Mouse (Mus musculus) midbrain, embryonic 14.5 days (tissue): Measurements from ENCODE around the gene Krba1. TPM values are rescaled to one million over a fixed set of nuclear protein-coding genes. Genes with fewer than 3 reads are reported as not detected.

ENCODE experiments used
- ATAC-seq: fragments of 200-750 bp; cut with Nextera tagmentation; 2 replicates; pipeline ENCODE4 v1.8.0; 2017; ENCODE audit warnings: moderate number of reproducible peaks, moderate library complexity; ENCODE audit not compliant: low FRiP score, low TSS enrichment
- DNase-seq: peaks from one replicate; pipeline ENCODE4 v3.0.0-alpha.2; 2015
- H3K27ac ChIP-seq: fragments of 300-500 bp; sonication (generic); replicated peaks from 2 replicates; pipeline ENCODE4 v1.5.1; 2014; ENCODE audit warnings: mild to moderate bottlenecking, low read depth, low read length, moderate library complexity
- H3K27me3 ChIP-seq: fragments of 300-500 bp; sonication (generic); 2 replicates; pipeline ENCODE4 v1.6.1; 2014; ENCODE audit warnings: low read length, control low read depth, mixed read lengths; ENCODE audit not compliant: control insufficient read depth, insufficient read depth
- H3K36me3 ChIP-seq: fragments of 300-500 bp; sonication (generic); 2 replicates; pipeline ENCODE4 v1.6.1; 2014; ENCODE audit warnings: low read length, control low read depth; ENCODE audit not compliant: control insufficient read depth, insufficient read depth
- H3K4me1 ChIP-seq: fragments of 300-500 bp; sonication (generic); 2 replicates; pipeline ENCODE4 v1.6.1; 2014; ENCODE audit warnings: mild to moderate bottlenecking, antibody characterized with exemption, low read length, control low read depth; ENCODE audit not compliant: control insufficient read depth, insufficient read depth
- H3K4me2 ChIP-seq: fragments of 300-500 bp; sonication (generic); 2 replicates; pipeline ENCODE4 v1.6.1; 2014; ENCODE audit warnings: mild to moderate bottlenecking, low read length, moderate library complexity
- H3K4me3 ChIP-seq: fragments of 300-500 bp; sonication (generic); replicated peaks from 2 replicates; pipeline ENCODE4 v1.5.1; 2014; ENCODE audit warnings: low read depth, low read length
- H3K9ac ChIP-seq: fragments of 300-500 bp; sonication (generic); replicated peaks from 2 replicates; pipeline ENCODE4 v1.6.1; 2014; ENCODE audit warnings: mild to moderate bottlenecking, low read length, moderate library complexity
- H3K9me3 ChIP-seq: fragments of 300-500 bp; sonication (generic); 2 replicates; pipeline ENCODE4 v1.6.1; 2016; ENCODE audit warnings: low read length, control low read depth, mixed read lengths; ENCODE audit not compliant: control insufficient read depth
- WGBS: fragments of 180-500 bp; shearing (Covaris S2); extraction: QIAGEN DNeasy Blood & Tissue Kit; methylation state at CpG from one replicate; pipeline ENCODE4 v1.1.7; 2014; 5-methylcytosine and 5-hydroxymethylcytosine counted together
- polyA plus RNA-seq: library from polyadenylated mRNA; unstranded; fragments of >200 nt; fragmentation: Nextera tagmentation; extraction: Ambion mirVana; gene quantifications from 2 replicates; pipeline ENCODE4 v1.2.1, GENCODE M21; 2014

Krba1 gene
- polyA plus RNA-seq, 1 experiment from 2014 or later = 28.0 TPM

GRCm38 (mm10) chr6:48415636-48416035 is 20.2 kb downstream of the Krba1 start:
- ATAC-seq = no peak
- H3K27me3 ChIP-seq = no peaks in the 10 kb centered on the region
- H3K27ac ChIP-seq = no peak overlapping the region
- no peak overlapping the region for H3K9ac ChIP-seq
- H3K36me3 ChIP-seq = peaks cover 80% of the 10 kb centered on the region
- no peaks in the 10 kb centered on the region for H3K9me3 ChIP-seq
- H3K4me2 ChIP-seq = no peak overlapping the region
- WGBS = 94% methylated on average over 7 of the region's 7 CpGs
- no peak overlapping the region for H3K4me3 ChIP-seq
- no peak for DNase-seq
- H3K4me1 ChIP-seq = 0 out of 2 replicates have a peak, but pooled peaks cover 2% of the 10 kb centered on the region

DNA sequence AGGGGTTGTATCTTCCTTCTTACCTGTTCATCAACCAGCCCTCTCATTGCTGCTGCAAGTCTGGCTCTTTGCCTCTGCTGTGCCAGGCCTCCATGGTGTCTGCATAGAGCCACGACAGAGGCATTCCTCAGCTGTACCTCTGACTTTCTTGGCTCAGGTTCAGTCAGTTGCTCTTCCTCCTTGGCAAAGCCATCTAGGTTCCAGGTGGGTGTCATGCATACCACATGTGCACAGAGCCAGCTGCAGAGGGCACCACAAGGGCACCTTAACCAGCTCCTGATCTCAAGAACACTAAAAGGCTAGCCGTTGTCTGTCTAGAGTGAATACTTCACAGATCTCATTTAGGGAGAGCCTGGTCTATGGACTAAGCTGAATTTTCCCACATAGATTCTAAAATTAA is 21.1 kb downstream of the Krba1 start:
- H3K36me3 ChIP-seq = peaks cover 71% of the 10 kb centered on the region
- WGBS = 91% methylated on average over 2 of the region's 2 CpGs
- H3K9ac ChIP-seq = no peak overlapping the region
- no peak overlapping the region for H3K4me3 ChIP-seq
- H3K27ac ChIP-seq = no peak overlapping the region
- ATAC-seq (no peak), DNase-seq (no peak)
- no peaks in the 10 kb centered on the region for H3K27me3 ChIP-seq
- no peaks in the 10 kb centered on the region for H3K9me3 ChIP-seq
- no peak overlapping the region for H3K4me2 ChIP-seq
- 0 out of 2 replicates have a peak, but pooled peaks cover 3% of the 10 kb centered on the region for H3K4me1 ChIP-seq

DNA sequence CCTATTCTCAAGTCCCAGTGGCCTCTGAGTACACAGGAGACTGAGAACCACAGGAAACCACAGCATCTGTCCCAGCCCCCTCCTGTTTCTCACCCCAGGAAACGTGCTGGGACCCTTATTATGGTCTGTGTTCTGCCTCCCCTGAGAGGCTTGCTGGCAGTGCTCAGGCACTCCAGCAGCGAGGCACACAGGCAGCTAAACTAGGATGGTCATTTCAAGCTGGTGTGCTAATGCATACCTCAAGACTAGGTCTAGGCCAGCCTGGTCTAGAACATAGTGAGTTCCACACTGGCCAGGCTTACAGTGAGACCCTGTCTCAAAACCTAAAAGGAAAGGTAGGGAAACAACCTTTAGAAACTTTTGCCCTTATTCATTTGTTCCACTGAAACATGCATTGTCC is 25.3 kb downstream of the Krba1 start:
- Histone ChIP-seq H3K4me3 (no peak overlapping the region), H3K4me1 (0 out of 2 replicates have a peak, but pooled peaks cover 3% of the 10 kb centered on the region), H3K4me2 (no peak overlapping the region), H3K36me3 (peaks cover 30% of the 10 kb centered on the region), H3K9ac (no peak overlapping the region), H3K9me3 (no peaks in the 10 kb centered on the region), H3K27ac (0 out of 2 replicates have a peak overlapping the region, but pooled peaks have one; percentile 20), H3K27me3 (no peaks in the 10 kb centered on the region)
- 24% methylated on average over 2 of the region's 2 CpGs for WGBS
- no peak for DNase-seq
- ATAC-seq = no peak; the same call in 1 of the 2 replicates

DNA sequence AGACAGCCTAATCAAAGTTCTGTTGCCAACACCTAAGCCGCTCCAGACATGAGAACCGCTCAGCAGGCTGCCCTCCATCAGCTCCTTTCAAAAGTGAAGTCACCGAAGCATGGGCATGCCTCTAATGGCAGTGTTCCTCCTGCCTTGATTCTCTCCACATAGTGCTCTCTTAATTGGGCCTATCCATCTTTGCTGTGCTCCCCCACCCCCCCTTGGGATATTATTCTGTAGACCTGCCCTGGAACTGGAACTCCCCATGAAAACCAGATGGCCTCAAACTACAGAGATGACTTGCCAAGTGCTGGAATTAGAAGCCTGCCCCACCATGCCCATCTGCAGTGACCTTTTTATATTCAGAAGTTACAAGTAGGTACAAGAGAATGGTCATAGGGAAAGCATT is 27.9 kb downstream of the Krba1 start:
- Histone ChIP-seq H3K27ac (no peak overlapping the region), H3K27me3 (no peaks in the 10 kb centered on the region), H3K4me1 (0 out of 2 replicates have a peak, but pooled peaks cover 3% of the 10 kb centered on the region), H3K9ac (no peak overlapping the region), H3K9me3 (no peaks in the 10 kb centered on the region), H3K4me2 (no peak overlapping the region), H3K4me3 (no peak overlapping the region), H3K36me3 (peaks cover 6% of the 10 kb centered on the region; the same call in 1 of the 2 replicates)
- ATAC-seq = no peak
- no peak for DNase-seq
- 82% methylated on average over 3 of the region's 3 CpGs for WGBS

GRCm38 (mm10) chr6:48424074-48424473 is 28.7 kb downstream of the Krba1 start:
- Histone ChIP-seq H3K36me3 (no peaks in the 10 kb centered on the region), H3K9ac (no peak overlapping the region), H3K27ac (no peak overlapping the region), H3K4me3 (no peak overlapping the region), H3K9me3 (no peaks in the 10 kb centered on the region), H3K4me1 (0 out of 2 replicates have a peak, but pooled peaks cover 3% of the 10 kb centered on the region), H3K27me3 (no peaks in the 10 kb centered on the region), H3K4me2 (no peak overlapping the region)
- 67% methylated on average over 5 of the region's 5 CpGs for WGBS
- no peak for DNase-seq
- ATAC-seq = no peak

GRCm38 (mm10) chr6:48426956-48427355 is 31.6 kb downstream of the Krba1 start:
- no peak for ATAC-seq
- Histone ChIP-seq H3K36me3 (no peaks in the 10 kb centered on the region), H3K27ac (no peak overlapping the region), H3K27me3 (no peaks in the 10 kb centered on the region), H3K4me2 (no peak overlapping the region), H3K9ac (no peak overlapping the region), H3K4me1 (no peaks in the 10 kb centered on the region), H3K9me3 (no peaks in the 10 kb centered on the region), H3K4me3 (no peak overlapping the region)
- no peak for DNase-seq
- 79% methylated on average over 5 of the region's 5 CpGs for WGBS

DNA sequence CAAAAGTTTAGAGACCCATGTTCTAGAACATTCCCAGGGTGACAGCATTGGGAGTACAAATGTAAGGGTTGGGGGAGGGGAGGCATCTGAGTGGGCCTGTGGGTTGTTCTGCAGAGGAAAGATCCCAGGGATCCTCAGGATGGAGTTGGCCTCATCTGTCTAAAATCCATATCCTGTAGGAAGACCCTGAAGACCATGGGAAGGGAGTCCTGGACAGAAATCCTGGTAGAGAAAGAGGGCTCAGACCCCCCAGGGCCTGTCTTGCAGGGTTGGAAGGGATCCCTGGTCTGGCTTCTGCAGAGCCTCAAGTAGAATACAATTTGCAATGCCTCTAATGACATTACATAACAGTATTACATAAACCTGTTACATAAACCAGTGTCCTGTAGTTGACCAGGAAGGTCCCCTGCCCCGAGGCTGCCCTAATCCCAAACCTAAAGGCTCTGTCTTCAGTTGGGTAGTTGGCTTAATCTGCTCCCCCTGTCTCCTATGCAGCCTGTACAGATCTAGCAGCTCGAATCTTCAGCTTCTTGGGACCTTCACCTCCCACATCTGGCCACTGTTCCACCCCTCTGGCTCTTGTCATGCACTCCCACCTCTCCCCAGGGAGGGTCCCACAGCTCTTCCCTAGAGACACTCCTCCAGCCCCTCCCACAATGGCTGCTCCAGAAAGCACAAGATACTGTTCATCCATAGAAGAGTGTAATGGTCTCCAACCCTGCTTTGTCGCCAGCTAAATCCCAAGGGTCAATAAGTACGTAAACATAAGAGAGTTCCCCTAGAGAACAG is 33.6 kb downstream of the Krba1 start:
- no peaks in the 10 kb centered on the region for H3K27me3 ChIP-seq
- H3K27ac ChIP-seq = no peak overlapping the region
- no peak for DNase-seq
- no peak overlapping the region for H3K4me3 ChIP-seq
- WGBS = 71% methylated on average over 4 of the region's 4 CpGs
- no peaks in the 10 kb centered on the region for H3K9me3 ChIP-seq
- H3K36me3 ChIP-seq = no peaks in the 10 kb centered on the region
- H3K4me1 ChIP-seq = no peaks in the 10 kb centered on the region
- H3K4me2 ChIP-seq = no peak overlapping the region
- no peak overlapping the region for H3K9ac ChIP-seq
- no peak for ATAC-seq

DNA sequence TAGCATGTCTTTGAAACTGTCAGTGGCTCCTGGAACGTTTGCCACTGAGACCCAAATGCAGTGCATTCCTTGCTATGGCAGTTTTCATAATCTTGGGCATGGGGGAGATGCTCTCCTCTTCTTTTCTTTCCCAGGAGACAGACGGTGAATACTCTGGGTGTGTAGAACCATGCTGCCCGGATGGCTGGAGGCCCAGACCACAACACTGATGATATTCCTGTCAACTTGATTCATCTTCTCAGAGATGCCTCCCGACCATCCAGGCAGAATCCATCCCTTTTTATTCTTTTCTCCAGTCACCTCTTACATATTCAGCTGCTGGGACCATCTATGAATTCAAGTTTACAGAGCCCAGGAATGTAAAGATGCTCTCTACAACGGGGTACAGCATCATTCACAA is 35.4 kb downstream of the Krba1 start:
- H3K4me3 ChIP-seq = no peak overlapping the region
- no peak overlapping the region for H3K9ac ChIP-seq
- H3K27ac ChIP-seq = no peak overlapping the region
- H3K36me3 ChIP-seq = no peaks in the 10 kb centered on the region
- no peaks in the 10 kb centered on the region for H3K27me3 ChIP-seq
- ATAC-seq (no peak), DNase-seq (no peak)
- WGBS = 75% methylated on average over 5 of the region's 5 CpGs
- H3K4me1 ChIP-seq = no peaks in the 10 kb centered on the region
- no peak overlapping the region for H3K4me2 ChIP-seq
- H3K9me3 ChIP-seq = no peaks in the 10 kb centered on the region
